Mouse (Mus musculus): ENCODE measurements around the gene Slc39a10. TPM values are rescaled to one million over a fixed set of nuclear protein-coding genes. Genes with fewer than 3 reads are reported as not detected.

Gene Slc39a10
- polyA plus RNA-seq, 1 experiment from 2014 or later: 76.2 TPM

- H3K9ac ChIP-seq: no peak overlapping the region
- H3K9me3 ChIP-seq (ENCODE audit: control insufficient read depth, low read length): no peaks in the 10 kb centered on the region; the same call in 1 of the 2 replicates
- H3K4me3 ChIP-seq (replicated peaks; ENCODE audit: low read length): no peak overlapping the region
- no peaks in the 10 kb centered on the region for H3K27me3 ChIP-seq (ENCODE audit: control insufficient read depth, insufficient read depth, low read length)
- no peak overlapping the region for H3K4me2 ChIP-seq (replicated peaks)
- 80% methylated on average over 1 of the region's 1 CpGs for WGBS
- H3K27ac ChIP-seq: no peak overlapping the region
- DNase-seq (ENCODE audit: low spot score) (no peak), ATAC-seq (ENCODE audit: low FRiP score) (no peak)
- H3K4me1 ChIP-seq (replicated peaks; ENCODE audit: control insufficient read depth, insufficient read depth, low read length): no peaks in the 10 kb centered on the region
- no peaks in the 10 kb centered on the region for H3K36me3 ChIP-seq (replicated peaks; ENCODE audit: control insufficient read depth, insufficient read depth)
Measured at GRCm38 (mm10) chr1:46912506-46913156, 20.0 kb upstream of the Slc39a10 start.

GRCm38 (mm10) chr1:46910154-46910553 lies 17.5 kb upstream of the Slc39a10 start:
- H3K4me3 ChIP-seq (replicated peaks; ENCODE audit: low read length): no peak overlapping the region
- no peaks in the 10 kb centered on the region for H3K36me3 ChIP-seq (replicated peaks; ENCODE audit: control insufficient read depth, insufficient read depth)
- H3K4me1 ChIP-seq (replicated peaks; ENCODE audit: control insufficient read depth, insufficient read depth, low read length): no peaks in the 10 kb centered on the region
- no peaks in the 10 kb centered on the region; the same call in 1 of the 2 replicates for H3K9me3 ChIP-seq (ENCODE audit: control insufficient read depth, low read length)
- H3K27me3 ChIP-seq (ENCODE audit: control insufficient read depth, insufficient read depth, low read length): no peaks in the 10 kb centered on the region
- no peak overlapping the region for H3K4me2 ChIP-seq (replicated peaks)
- WGBS: 87% methylated on average over 3 of the region's 3 CpGs
- DNase-seq (ENCODE audit: low spot score): no peak
- ATAC-seq (ENCODE audit: low FRiP score): no peak
- H3K27ac ChIP-seq: no peak overlapping the region
- H3K9ac ChIP-seq: no peak overlapping the region

GRCm38 (mm10) chr1:46905706-46906105 lies 13.1 kb upstream of the Slc39a10 start:
- Histone ChIP-seq H3K9me3 (ENCODE audit: control insufficient read depth, low read length) (no peaks in the 10 kb centered on the region), H3K9ac (no peak overlapping the region), H3K27ac (no peak overlapping the region), H3K4me2 (replicated peaks) (no peak overlapping the region), H3K4me3 (replicated peaks; ENCODE audit: low read length) (no peak overlapping the region), H3K4me1 (replicated peaks; ENCODE audit: control insufficient read depth, insufficient read depth, low read length) (no peaks in the 10 kb centered on the region), H3K27me3 (ENCODE audit: control insufficient read depth, insufficient read depth, low read length) (no peaks in the 10 kb centered on the region), H3K36me3 (replicated peaks; ENCODE audit: control insufficient read depth, insufficient read depth) (no peaks in the 10 kb centered on the region)
- WGBS: 95% methylated on average over 5 of the region's 5 CpGs
- ATAC-seq (ENCODE audit: low FRiP score) (no peak), DNase-seq (ENCODE audit: low spot score) (no peak)

GRCm38 (mm10) chr1:46902102-46902683 lies 9.5 kb upstream of the Slc39a10 start:
- Histone ChIP-seq H3K4me1 (replicated peaks; ENCODE audit: control insufficient read depth, insufficient read depth, low read length) (no peaks in the 10 kb centered on the region), H3K9ac (no peak overlapping the region), H3K27me3 (ENCODE audit: control insufficient read depth, insufficient read depth, low read length) (no peaks in the 10 kb centered on the region), H3K36me3 (replicated peaks; ENCODE audit: control insufficient read depth, insufficient read depth) (no peaks in the 10 kb centered on the region), H3K4me2 (replicated peaks) (no peak overlapping the region), H3K9me3 (ENCODE audit: control insufficient read depth, low read length) (no peaks in the 10 kb centered on the region), H3K27ac (no peak overlapping the region), H3K4me3 (replicated peaks; ENCODE audit: low read length) (no peak overlapping the region)
- no peak for DNase-seq (ENCODE audit: low spot score)
- 73% methylated on average over 2 of the region's 2 CpGs for WGBS
- no peak for ATAC-seq (ENCODE audit: low FRiP score)

GRCm38 (mm10) chr1:46894281-46894842 lies 1.7 kb upstream of the Slc39a10 start:
- no peak for ATAC-seq (ENCODE audit: low FRiP score)
- 30% methylated on average over 7 of the region's 7 CpGs for WGBS

GRCm38 (mm10) chr1:46888726-46889125 lies 3.9 kb downstream of the Slc39a10 start:
- H3K27me3 ChIP-seq (ENCODE audit: control insufficient read depth, insufficient read depth, low read length): no peaks in the 10 kb centered on the region
- H3K36me3 ChIP-seq (replicated peaks; ENCODE audit: control insufficient read depth, insufficient read depth): no peaks in the 10 kb centered on the region
- DNase-seq (ENCODE audit: low spot score) (no peak), ATAC-seq (ENCODE audit: low FRiP score) (no peak)
- H3K4me3 ChIP-seq (replicated peaks; ENCODE audit: low read length): no peak overlapping the region
- no peak overlapping the region for H3K9ac ChIP-seq
- no peak overlapping the region for H3K27ac ChIP-seq
- 58% methylated on average over 4 of the region's 4 CpGs for WGBS
- no peak overlapping the region for H3K4me2 ChIP-seq (replicated peaks)
- no peaks in the 10 kb centered on the region for H3K9me3 ChIP-seq (ENCODE audit: control insufficient read depth, low read length)
- no peaks in the 10 kb centered on the region for H3K4me1 ChIP-seq (replicated peaks; ENCODE audit: control insufficient read depth, insufficient read depth, low read length)

More at GRCm38 (mm10) chr1:46894281-46894842, 1.7 kb upstream of the Slc39a10 start:
- H3K36me3 ChIP-seq (replicated peaks; ENCODE audit: control insufficient read depth, insufficient read depth): no peaks in the 10 kb centered on the region
- no peak overlapping the region for H3K4me2 ChIP-seq (replicated peaks)
- DNase-seq (ENCODE audit: low spot score): no peak
- no peak overlapping the region for H3K4me3 ChIP-seq (replicated peaks; ENCODE audit: low read length)
- H3K9ac ChIP-seq: no peak overlapping the region
- no peak overlapping the region for H3K27ac ChIP-seq
- H3K9me3 ChIP-seq (ENCODE audit: control insufficient read depth, low read length): no peaks in the 10 kb centered on the region
- no peaks in the 10 kb centered on the region for H3K27me3 ChIP-seq (ENCODE audit: control insufficient read depth, insufficient read depth, low read length)
- H3K4me1 ChIP-seq (replicated peaks; ENCODE audit: control insufficient read depth, insufficient read depth, low read length): no peaks in the 10 kb centered on the region

- Histone ChIP-seq H3K36me3 (replicated peaks; ENCODE audit: control insufficient read depth, insufficient read depth) (no peaks in the 10 kb centered on the region), H3K4me2 (replicated peaks) (no peak overlapping the region), H3K9ac (no peak overlapping the region), H3K27me3 (ENCODE audit: control insufficient read depth, insufficient read depth, low read length) (no peaks in the 10 kb centered on the region), H3K4me3 (replicated peaks; ENCODE audit: low read length) (no peak overlapping the region), H3K4me1 (replicated peaks; ENCODE audit: control insufficient read depth, insufficient read depth, low read length) (no peaks in the 10 kb centered on the region), H3K9me3 (ENCODE audit: control insufficient read depth, low read length) (no peaks in the 10 kb centered on the region), H3K27ac (no peak overlapping the region)
- ATAC-seq (ENCODE audit: low FRiP score) (no peak), DNase-seq (ENCODE audit: low spot score) (no peak)
- WGBS: 60% methylated on average over 2 of the region's 2 CpGs
Measured at GRCm38 (mm10) chr1:46888324-46888723, 4.3 kb downstream of the Slc39a10 start.

GRCm38 (mm10) chr1:46887908-46888307 lies 4.7 kb downstream of the Slc39a10 start:
- Histone ChIP-seq H3K9me3 (ENCODE audit: control insufficient read depth, low read length) (no peaks in the 10 kb centered on the region), H3K36me3 (replicated peaks; ENCODE audit: control insufficient read depth, insufficient read depth) (no peaks in the 10 kb centered on the region), H3K9ac (no peak overlapping the region), H3K27me3 (ENCODE audit: control insufficient read depth, insufficient read depth, low read length) (no peaks in the 10 kb centered on the region), H3K27ac (no peak overlapping the region), H3K4me2 (replicated peaks) (no peak overlapping the region), H3K4me1 (replicated peaks; ENCODE audit: control insufficient read depth, insufficient read depth, low read length) (no peaks in the 10 kb centered on the region), H3K4me3 (replicated peaks; ENCODE audit: low read length) (no peak overlapping the region)
- DNase-seq (ENCODE audit: low spot score) (no peak), ATAC-seq (ENCODE audit: low FRiP score) (no peak)
- 16% methylated on average over 6 of the region's 6 CpGs for WGBS

- 53% methylated on average over 9 of the region's 9 CpGs for WGBS
- H3K4me3 ChIP-seq (replicated peaks; ENCODE audit: low read length): no peak overlapping the region
- H3K27me3 ChIP-seq (ENCODE audit: control insufficient read depth, insufficient read depth, low read length): no peaks in the 10 kb centered on the region
- no peak for ATAC-seq (ENCODE audit: low FRiP score)
- H3K4me1 ChIP-seq (replicated peaks; ENCODE audit: control insufficient read depth, insufficient read depth, low read length): no peaks in the 10 kb centered on the region
- no peak overlapping the region for H3K9ac ChIP-seq
- no peak overlapping the region for H3K27ac ChIP-seq
- no peak overlapping the region for H3K4me2 ChIP-seq (replicated peaks)
- H3K36me3 ChIP-seq (replicated peaks; ENCODE audit: control insufficient read depth, insufficient read depth): no peaks in the 10 kb centered on the region
- no peak for DNase-seq (ENCODE audit: low spot score)
- no peaks in the 10 kb centered on the region for H3K9me3 ChIP-seq (ENCODE audit: control insufficient read depth, low read length)
Measured at GRCm38 (mm10) chr1:46886091-46886490, 6.6 kb downstream of the Slc39a10 start.

Measured in hindbrain, embryonic 14.5 days (tissue).